Mouse (Mus musculus): Measurements from ENCODE around the gene Gm37240. TPM values are rescaled to one million over a fixed set of nuclear protein-coding genes. Genes with fewer than 3 reads are reported as not detected.

Gm37240 gene
- total and polyA plus RNA-seq, 3 experiments: not detected

DNA sequence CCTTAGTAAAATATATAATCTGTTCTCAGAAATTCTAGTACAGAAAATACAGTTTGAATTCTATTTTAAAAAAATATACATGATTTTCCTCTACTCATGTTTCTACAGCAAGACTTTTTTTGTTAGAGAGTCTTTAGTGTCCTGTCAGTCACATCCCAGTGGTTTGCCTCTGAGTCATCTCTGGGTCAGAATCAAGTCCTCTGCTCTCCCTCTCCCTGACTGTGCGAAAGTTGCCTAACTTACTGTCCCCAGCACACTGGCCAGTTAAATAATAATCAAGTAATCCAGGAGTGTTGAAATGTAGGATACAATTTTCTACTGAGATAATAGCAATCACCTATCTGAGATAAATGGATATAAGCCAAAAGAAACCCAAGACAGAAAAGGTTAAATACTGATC, 951.6 kb downstream of the Gm37240 start:
- H3K27me3 ChIP-seq (ENCODE audit: insufficient read depth, low read length): no peaks in the 10 kb centered on the region
- H3K36me3 ChIP-seq (replicated peaks): peaks cover 19% of the 10 kb centered on the region
- no peak for ATAC-seq (ENCODE audit: extremely low read depth, insufficient number of reproducible peaks, low FRiP score, poor library complexity, severe bottlenecking)
- no peak for TF ChIP-seq GATA2 (IDR thresholded peaks at IDR 0.05; ENCODE audit: borderline replicate concordance, low read depth, low read length)
- TF ChIP-seq POLR2AphosphoS5 (IDR thresholded peaks at IDR 0.05; ENCODE audit: insufficient replicate concordance, low read depth, low read length): no peak
- TF ChIP-seq TAL1 (conservative IDR thresholded peaks at IDR 0.05; ENCODE audit: low read depth, low read length): no peak
- TF ChIP-seq CTCF (IDR thresholded peaks at IDR 0.05; ENCODE audit: low read depth, low read length): no peak
- TF ChIP-seq GATA1 (IDR thresholded peaks at IDR 0.05; ENCODE audit: borderline replicate concordance, low read length): no peak
- peaks cover 6% of the 10 kb centered on the region; the same call in 1 of the 2 replicates for H3K4me1 ChIP-seq (ENCODE audit: insufficient read depth, low read depth, low read length)
- no peak for DNase-seq (ENCODE audit: low spot score)
- no peaks in the 10 kb centered on the region for H3K9me3 ChIP-seq (replicated peaks)
- H3K4me3 ChIP-seq (ENCODE audit: low read depth, low read length): no peak overlapping the region

DNA sequence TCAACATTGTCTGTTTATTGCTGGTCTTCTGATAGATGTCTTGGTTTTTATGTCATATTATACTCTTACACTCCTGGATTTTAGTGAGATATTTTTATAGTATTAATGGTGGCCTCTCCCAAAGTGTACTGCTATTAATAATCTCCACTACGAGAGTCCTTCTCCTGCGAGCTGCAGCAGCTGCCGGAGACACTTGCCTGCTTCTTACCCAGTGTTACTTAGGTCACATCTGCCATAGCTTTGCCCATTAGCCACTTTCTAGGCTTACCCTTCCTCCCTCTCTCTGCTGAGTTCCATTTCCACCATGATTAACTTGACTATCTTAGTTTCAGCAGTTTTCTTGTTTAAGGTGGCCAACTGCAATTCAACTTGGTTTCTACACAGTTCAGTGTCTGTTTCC, 956.6 kb downstream of the Gm37240 start:
- ATAC-seq (ENCODE audit: extremely low read depth, insufficient number of reproducible peaks, low FRiP score, poor library complexity, severe bottlenecking) (no peak), DNase-seq (ENCODE audit: low spot score) (no peak)
- Histone ChIP-seq H3K4me3 (ENCODE audit: low read depth, low read length) (no peak overlapping the region), H3K4me1 (ENCODE audit: insufficient read depth, low read depth, low read length) (no peaks in the 10 kb centered on the region; the same call in 1 of the 2 replicates), H3K27me3 (ENCODE audit: insufficient read depth, low read length) (no peaks in the 10 kb centered on the region), H3K9me3 (replicated peaks) (no peaks in the 10 kb centered on the region), H3K36me3 (replicated peaks) (peaks cover 21% of the 10 kb centered on the region)
- TF ChIP-seq CTCF (IDR thresholded peaks at IDR 0.05; ENCODE audit: low read depth, low read length) (no peak), TAL1 (conservative IDR thresholded peaks at IDR 0.05; ENCODE audit: low read depth, low read length) (no peak)

DNA sequence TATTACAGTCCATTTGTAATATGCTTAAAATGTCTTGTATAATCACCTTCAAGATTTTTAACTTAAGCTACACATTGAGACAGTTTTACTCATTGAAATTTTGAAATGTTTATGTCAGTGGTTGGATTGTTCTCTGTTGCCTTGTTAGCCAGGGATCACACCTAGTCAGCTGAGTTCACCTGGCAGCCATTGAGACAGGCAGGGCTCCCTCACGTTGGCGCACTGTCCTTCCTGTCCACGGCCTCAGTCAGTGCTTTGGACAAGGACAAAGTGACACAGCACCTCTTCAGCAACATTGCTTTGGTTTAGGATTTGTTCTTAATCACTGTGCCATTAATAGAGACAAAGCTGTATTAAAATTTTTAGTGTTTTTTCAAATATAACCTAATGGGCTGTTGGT, 958.1 kb downstream of the Gm37240 start:
- ATAC-seq (ENCODE audit: extremely low read depth, insufficient number of reproducible peaks, low FRiP score, poor library complexity, severe bottlenecking): no peak
- no peak for DNase-seq (ENCODE audit: low spot score)
- no peak overlapping the region for H3K4me3 ChIP-seq (ENCODE audit: low read depth, low read length)
- H3K9me3 ChIP-seq (replicated peaks): no peaks in the 10 kb centered on the region
- H3K4me1 ChIP-seq (ENCODE audit: insufficient read depth, low read depth, low read length): no peaks in the 10 kb centered on the region; the same call in 1 of the 2 replicates
- H3K36me3 ChIP-seq (replicated peaks): peaks cover 35% of the 10 kb centered on the region
- TF ChIP-seq POLR2AphosphoS5 (IDR thresholded peaks at IDR 0.05; ENCODE audit: insufficient replicate concordance, low read depth, low read length): no peak
- TF ChIP-seq CTCF (IDR thresholded peaks at IDR 0.05; ENCODE audit: low read depth, low read length): no peak
- TF ChIP-seq GATA1 (IDR thresholded peaks at IDR 0.05; ENCODE audit: borderline replicate concordance, low read length): no peak
- no peak for TF ChIP-seq TAL1 (conservative IDR thresholded peaks at IDR 0.05; ENCODE audit: low read depth, low read length)
- TF ChIP-seq GATA2 (IDR thresholded peaks at IDR 0.05; ENCODE audit: borderline replicate concordance, low read depth, low read length): no peak
- no peaks in the 10 kb centered on the region for H3K27me3 ChIP-seq (ENCODE audit: insufficient read depth, low read length)

DNA sequence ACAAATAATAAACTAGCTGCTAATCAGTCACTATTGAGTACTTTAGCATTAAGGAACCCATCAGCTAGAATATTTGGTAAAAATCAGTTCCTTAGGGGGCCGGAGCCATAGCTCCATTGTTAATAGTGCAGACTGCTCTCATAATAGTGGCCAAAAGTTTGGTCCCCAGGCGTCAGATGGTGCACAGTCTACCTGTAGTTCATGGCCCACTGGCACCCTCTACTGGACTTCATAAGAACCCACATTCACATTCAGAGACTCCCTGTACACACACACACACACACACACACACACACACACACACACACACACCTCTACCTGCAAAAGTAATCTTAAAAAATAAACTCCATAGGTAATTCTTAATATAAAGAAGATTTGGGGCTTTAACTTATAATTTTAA, 959.4 kb downstream of the Gm37240 start:
- Histone ChIP-seq H3K9me3 (replicated peaks) (no peaks in the 10 kb centered on the region), H3K4me1 (ENCODE audit: insufficient read depth, low read depth, low read length) (peaks cover 3% of the 10 kb centered on the region; the same call in 1 of the 2 replicates), H3K4me3 (ENCODE audit: low read depth, low read length) (no peak overlapping the region), H3K36me3 (replicated peaks) (peaks cover 40% of the 10 kb centered on the region), H3K27me3 (ENCODE audit: insufficient read depth, low read length) (no peaks in the 10 kb centered on the region)
- no peak for DNase-seq (ENCODE audit: low spot score)
- no peak for ATAC-seq (ENCODE audit: extremely low read depth, insufficient number of reproducible peaks, low FRiP score, poor library complexity, severe bottlenecking)
- no peak for TF ChIP-seq POLR2AphosphoS5 (IDR thresholded peaks at IDR 0.05; ENCODE audit: insufficient replicate concordance, low read depth, low read length)
- TF ChIP-seq GATA1 (IDR thresholded peaks at IDR 0.05; ENCODE audit: borderline replicate concordance, low read length): no peak

DNA sequence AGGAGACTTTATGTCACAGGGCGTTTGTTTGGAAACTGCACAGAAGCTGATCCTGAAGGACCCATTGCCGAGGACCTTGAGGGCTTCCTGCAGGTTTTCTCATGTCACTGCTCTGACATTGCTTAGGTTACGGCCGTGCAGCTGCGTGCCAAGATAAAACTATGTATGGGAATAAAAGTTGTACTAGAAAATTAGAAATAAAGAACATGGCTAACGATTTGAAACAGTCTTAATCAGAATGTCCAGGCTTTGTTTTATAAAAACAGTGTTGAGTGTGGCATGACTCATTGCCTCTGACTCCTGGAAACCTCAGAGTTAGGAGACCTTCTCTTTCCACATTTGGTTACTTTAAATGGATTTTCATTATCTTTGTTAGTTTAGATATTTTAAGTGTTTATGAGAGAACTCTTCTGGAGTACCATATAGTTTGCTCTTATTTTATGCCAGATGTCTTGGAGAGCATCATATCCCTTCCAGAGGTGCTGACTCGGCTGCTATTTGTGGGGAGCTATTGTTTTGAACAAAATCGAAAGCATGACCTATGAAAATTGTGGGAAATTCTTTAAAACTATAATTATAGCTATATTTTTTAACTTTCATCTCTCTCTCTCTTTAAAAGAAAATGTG, 960.0 kb downstream of the Gm37240 start:
- no peaks in the 10 kb centered on the region for H3K9me3 ChIP-seq (replicated peaks)
- H3K4me3 ChIP-seq (ENCODE audit: low read depth, low read length): no peak overlapping the region
- ATAC-seq (ENCODE audit: extremely low read depth, insufficient number of reproducible peaks, low FRiP score, poor library complexity, severe bottlenecking) (no peak), DNase-seq (ENCODE audit: low spot score) (no peak)
- H3K27me3 ChIP-seq (ENCODE audit: insufficient read depth, low read length): no peaks in the 10 kb centered on the region
- no peak for TF ChIP-seq CTCF (IDR thresholded peaks at IDR 0.05; ENCODE audit: low read depth, low read length)
- TF ChIP-seq GATA1 (IDR thresholded peaks at IDR 0.05; ENCODE audit: borderline replicate concordance, low read length): no peak
- TF ChIP-seq GATA2 (IDR thresholded peaks at IDR 0.05; ENCODE audit: borderline replicate concordance, low read depth, low read length): no peak
- no peak for TF ChIP-seq TAL1 (conservative IDR thresholded peaks at IDR 0.05; ENCODE audit: low read depth, low read length)
- no peak for TF ChIP-seq POLR2AphosphoS5 (IDR thresholded peaks at IDR 0.05; ENCODE audit: insufficient replicate concordance, low read depth, low read length)
- H3K4me1 ChIP-seq (ENCODE audit: insufficient read depth, low read depth, low read length): peaks cover 3% of the 10 kb centered on the region; the same call in 1 of the 2 replicates
- peaks cover 40% of the 10 kb centered on the region for H3K36me3 ChIP-seq (replicated peaks)

DNA sequence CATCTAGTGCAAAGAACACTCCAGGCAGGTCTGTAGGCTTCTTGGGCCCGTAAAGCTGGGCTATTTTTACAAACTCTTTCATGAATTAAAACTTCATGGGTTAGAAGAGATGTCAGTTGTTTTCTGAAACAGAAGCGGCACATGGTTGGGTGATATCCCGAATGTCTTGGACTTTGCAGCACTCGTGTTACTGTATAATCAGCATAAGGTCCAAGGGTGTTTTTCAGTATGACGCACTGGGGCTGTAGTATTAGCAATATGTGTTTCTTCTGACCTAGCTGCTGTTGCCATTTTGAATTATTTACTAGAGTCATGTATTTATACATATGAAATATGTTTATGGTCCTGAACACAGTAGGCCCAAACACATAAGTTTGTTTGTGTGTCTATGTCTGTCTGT, 961.2 kb downstream of the Gm37240 start:
- Histone ChIP-seq H3K4me3 (ENCODE audit: low read depth, low read length) (no peak overlapping the region), H3K27me3 (ENCODE audit: insufficient read depth, low read length) (no peaks in the 10 kb centered on the region), H3K9me3 (replicated peaks) (no peaks in the 10 kb centered on the region), H3K4me1 (ENCODE audit: insufficient read depth, low read depth, low read length) (peaks cover 3% of the 10 kb centered on the region; the same call in 1 of the 2 replicates), H3K36me3 (replicated peaks) (peaks cover 41% of the 10 kb centered on the region)
- ATAC-seq (ENCODE audit: extremely low read depth, insufficient number of reproducible peaks, low FRiP score, poor library complexity, severe bottlenecking) (no peak), DNase-seq (ENCODE audit: low spot score) (no peak)
- TF ChIP-seq TAL1 (conservative IDR thresholded peaks at IDR 0.05; ENCODE audit: low read depth, low read length) (no peak), CTCF (IDR thresholded peaks at IDR 0.05; ENCODE audit: low read depth, low read length) (no peak), GATA2 (IDR thresholded peaks at IDR 0.05; ENCODE audit: borderline replicate concordance, low read depth, low read length) (no peak), GATA1 (IDR thresholded peaks at IDR 0.05; ENCODE audit: borderline replicate concordance, low read length) (no peak), POLR2AphosphoS5 (IDR thresholded peaks at IDR 0.05; ENCODE audit: insufficient replicate concordance, low read depth, low read length) (no peak)
